23 mouse cellular contexts compared by ENCODE assay signal in genomic region chr5:96065591-96065990, GRCm38 (mm10).
"Had no signal": no experiment of that assay in that cellular context is flagged by ENCODE, and none has a peak within 500 bp of the region (broad histone marks: within the 10 kb centered on the region; RNA-seq: fewer than 3 reads in every experiment).

No protein-coding gene starts in this region.

- H3K4me3 ChIP-seq: gastrocnemius, adult 2 months; heart, embryonic 12.5 days; hindbrain, embryonic 13.5 days; intestine, embryonic 15.5 days; layer of hippocampus, adult 2 months; left cerebral cortex, adult 2 months; limb, embryonic 10.5 days; limb, embryonic 12.5 days had no signal

- H3K27ac ChIP-seq: gastrocnemius, adult 2 months; hindbrain, embryonic 13.5 days; intestine, embryonic 15.5 days; layer of hippocampus, adult 2 months; left cerebral cortex, adult 2 months; limb, embryonic 10.5 days; limb, embryonic 12.5 days had no signal

- H3K27me3 ChIP-seq: heart, embryonic 12.5 days; hindbrain, embryonic 13.5 days; intestine, embryonic 15.5 days; limb, embryonic 12.5 days had no signal

- DNase-seq: gastrocnemius, adult 2 months; gastrocnemius, postnatal 10 days; gastrocnemius, postnatal 25 days; heart, adult 18-20 months; heart, postnatal 10 days; heart, postnatal 4 days; kidney, adult 18-20 months; kidney, adult 8-10 months; kidney, postnatal 10 days; kidney, postnatal 25 days; kidney, postnatal 4 days; liver had no signal

- H3K4me1 ChIP-seq: heart, embryonic 12.5 days; hindbrain, embryonic 13.5 days; intestine, embryonic 15.5 days; limb, embryonic 10.5 days; limb, embryonic 12.5 days had no signal

- H3K36me3 ChIP-seq: heart, embryonic 12.5 days; hindbrain, embryonic 13.5 days; intestine, embryonic 15.5 days; limb, embryonic 10.5 days; limb, embryonic 12.5 days had no signal

- H3K9me3 ChIP-seq: heart, embryonic 12.5 days; hindbrain, embryonic 13.5 days; intestine, embryonic 15.5 days; limb, embryonic 10.5 days; limb, embryonic 12.5 days had no signal

- ATAC-seq: forebrain, embryonic 16.5 days; hindbrain, embryonic 16.5 days; inflammation-experienced regulatory T-cells, adult 6 months; intestine, embryonic 15.5 days; intestine, postnatal 0 days had no signal

- H3K9ac ChIP-seq: heart, embryonic 12.5 days; hindbrain, embryonic 13.5 days; intestine, embryonic 15.5 days; limb, embryonic 12.5 days had no signal

- H3K4me2 ChIP-seq: heart, embryonic 12.5 days; hindbrain, embryonic 13.5 days; intestine, embryonic 15.5 days; limb, embryonic 12.5 days had no signal
